Mouse (Mus musculus) heart, adult 2 months (tissue): ENCODE measurements around the gene Clstn3. TPM values are rescaled to one million over a fixed set of nuclear protein-coding genes. Genes with fewer than 3 reads are reported as not detected.
A peak's percentile ranks its signal among the peaks of the same experiment; 100 is the strongest.

ENCODE experiments used
- DNase-seq, 2 experiments: peaks; one replicate each; pipeline ENCODE4 v3.0.0; 2021
- H3K27ac ChIP-seq: fragments of 200-600 bp; 2 replicates; pipeline ENCODE4 v1.8.1; 2022
- H3K27me3 ChIP-seq: fragments of 200-500 bp; 2 replicates; pipeline ENCODE4 v1.6.1; 2012; ENCODE audit warnings: mild to moderate bottlenecking, low read length, inconsistent platforms, mixed read lengths; ENCODE audit not compliant: control insufficient read depth, insufficient read depth
- H3K36me3 ChIP-seq: fragments of 200-500 bp; 2 replicates; pipeline ENCODE4 v1.6.1; 2012; ENCODE audit warnings: low read length, inconsistent platforms; ENCODE audit not compliant: control insufficient read depth, insufficient read depth
- H3K4me1 ChIP-seq: fragments of 200-500 bp; 2 replicates; pipeline ENCODE4 v1.6.1; 2011; ENCODE audit warnings: low read length; ENCODE audit not compliant: control insufficient read depth, insufficient read depth
- H3K4me3 ChIP-seq: fragments of 200-600 bp; 2 replicates; pipeline ENCODE4 v1.8.1; 2022
- H3K79me2 ChIP-seq: fragments of 200-500 bp; replicated peaks from 2 replicates; pipeline ENCODE4 v1.6.1; 2012; ENCODE audit warnings: mild to moderate bottlenecking, inconsistent platforms, low read length, moderate library complexity, mixed read lengths; ENCODE audit not compliant: control insufficient read depth, insufficient read depth
- H3K9ac ChIP-seq: fragments of 200-500 bp; 2 replicates; pipeline ENCODE4 v1.6.1; 2012; ENCODE audit warnings: low read depth, mild to moderate bottlenecking, control low read depth, inconsistent platforms, low read length, mixed read lengths
- CTCF ChIP-seq: fragments of 200-600 bp; IDR thresholded peaks from 2 replicates; pipeline ENCODE4 v1.8.1; 2022; ENCODE audit warnings: antibody characterized with exemption, mild to moderate bottlenecking, moderate library complexity
- EP300 ChIP-seq: fragments of 200-500 bp; IDR thresholded peaks from 2 replicates; pipeline ENCODE4 v1.6.1; 2011; ENCODE audit warnings: low read depth, low read length, control low read depth; ENCODE audit not compliant: insufficient read depth
- POLR2A ChIP-seq: fragments of 200-500 bp; IDR thresholded peaks from 2 replicates; pipeline ENCODE4 v1.6.1; 2011; ENCODE audit warnings: mild to moderate bottlenecking, low read depth, low read length, control low read depth; ENCODE audit not compliant: insufficient read depth
- WGBS: fragments of 180-500 bp; shearing (Covaris S2); methylation state at CpG from one replicate; pipeline ENCODE4 v1.1.7; 2018; 5-methylcytosine and 5-hydroxymethylcytosine counted together
- intact Hi-C: fragments of 180-260 bp; cut with DNase I; formaldehyde crosslinking; loops from one replicate; pipeline ENCODE4 v1.15.1; 2025
- polyA plus RNA-seq: library from polyadenylated mRNA; depleted of rRNA; stranded (reverse); fragments of >200 nt; gene quantifications from 2 replicates; pipeline ENCODE4 v1.2.3, GENCODE M21; 2012
- total RNA-seq, 2 experiments: library from RNA; stranded (reverse); gene quantifications; 2 replicates each; pipeline ENCODE4 v1.2.3; 2021

The Clstn3 gene
- total and polyA plus RNA-seq, 3 experiments, result 1.4 to 11.8 (median 1.9) TPM

- intact Hi-C loops, result no loop called here
These were observed 40.4 kb upstream of the Clstn3 start for GRCm38 (mm10) chr6:124505028-124505427.

GRCm38 (mm10) chr6:124502021-124502420, 37.4 kb upstream of the Clstn3 start:
- Histone ChIP-seq H3K4me3 (no peak overlapping the region), H3K27me3 (no peaks in the 10 kb centered on the region), H3K36me3 (no peaks in the 10 kb centered on the region), H3K9ac (no peak overlapping the region), H3K4me1 (no peaks in the 10 kb centered on the region), H3K79me2 (no peaks in the 10 kb centered on the region), H3K27ac (no peak overlapping the region)
- DNase-seq, result no peak
- intact Hi-C loops, result no loop called here
- TF ChIP-seq EP300 (no peak), CTCF (no peak), POLR2A (no peak)
- WGBS, result 64% methylated on average over 5 of the region's 5 CpGs

More at GRCm38 (mm10) chr6:124505028-124505427, 40.4 kb upstream of the Clstn3 start:
- Histone ChIP-seq H3K9ac (no peak overlapping the region), H3K27ac (no peak overlapping the region), H3K36me3 (no peaks in the 10 kb centered on the region), H3K4me1 (no peaks in the 10 kb centered on the region), H3K27me3 (no peaks in the 10 kb centered on the region), H3K4me3 (no peak overlapping the region), H3K79me2 (no peaks in the 10 kb centered on the region)
- peak in 1 of 2 experiments; percentile 55 for DNase-seq
- WGBS, result 37% methylated on average over 4 of the region's 4 CpGs
- TF ChIP-seq EP300, result 0 out of 2 replicates have a peak, but pooled peaks have one; percentile 8
- no peak for TF ChIP-seq POLR2A
- no peak for TF ChIP-seq CTCF

GRCm38 (mm10) chr6:124501473-124501872, 36.9 kb upstream of the Clstn3 start:
- H3K9ac ChIP-seq, result no peak overlapping the region
- H3K36me3 ChIP-seq, result no peaks in the 10 kb centered on the region
- H3K27ac ChIP-seq, result no peak overlapping the region
- no peaks in the 10 kb centered on the region for H3K27me3 ChIP-seq
- H3K79me2 ChIP-seq, result no peaks in the 10 kb centered on the region
- 73% methylated on average over 4 of the region's 4 CpGs for WGBS
- no peaks in the 10 kb centered on the region for H3K4me1 ChIP-seq
- TF ChIP-seq POLR2A (no peak), EP300 (no peak), CTCF (no peak)
- peak in 1 of 2 experiments; percentile 23 for DNase-seq
- intact Hi-C loops, result no loop called here
- H3K4me3 ChIP-seq, result no peak overlapping the region

GRCm38 (mm10) chr6:124499914-124500566, 35.4 kb upstream of the Clstn3 start:
- Histone ChIP-seq H3K4me3 (no peak overlapping the region), H3K79me2 (no peaks in the 10 kb centered on the region), H3K27me3 (no peaks in the 10 kb centered on the region), H3K4me1 (no peaks in the 10 kb centered on the region), H3K27ac (no peak overlapping the region), H3K9ac (no peak overlapping the region), H3K36me3 (no peaks in the 10 kb centered on the region)
- 60% methylated on average over 10 of the region's 10 CpGs for WGBS
- no peak for DNase-seq
- TF ChIP-seq POLR2A (no peak), CTCF (no peak), EP300 (no peak)
- intact Hi-C loops, result no loop called here

- no peak overlapping the region for H3K27ac ChIP-seq
- 0 out of 2 replicates have a peak, but pooled peaks cover 3% of the 10 kb centered on the region for H3K4me1 ChIP-seq
- no peaks in the 10 kb centered on the region for H3K79me2 ChIP-seq
- H3K4me3 ChIP-seq, result no peak overlapping the region
- no peak overlapping the region for H3K9ac ChIP-seq
- no peaks in the 10 kb centered on the region for H3K36me3 ChIP-seq
- 80% methylated on average over 5 of the region's 5 CpGs for WGBS
- H3K27me3 ChIP-seq, result no peaks in the 10 kb centered on the region
- no peak for DNase-seq
- intact Hi-C loops, result no loop called here
- no peak for TF ChIP-seq EP300
- no peak for TF ChIP-seq CTCF
- no peak for TF ChIP-seq POLR2A
These were observed 31.5 kb upstream of the Clstn3 start for GRCm38 (mm10) chr6:124496054-124496453.

- H3K27me3 ChIP-seq, result no peaks in the 10 kb centered on the region
- H3K36me3 ChIP-seq, result no peaks in the 10 kb centered on the region
- TF ChIP-seq EP300 (no peak), CTCF (no peak), POLR2A (no peak)
- 0 out of 2 replicates have a peak, but pooled peaks cover 3% of the 10 kb centered on the region for H3K4me1 ChIP-seq
- no peak overlapping the region for H3K4me3 ChIP-seq
- intact Hi-C loops, result loop anchor here (5.0 kb wide), 2 partner anchors 48 to 263 kb away; partner anchors contain the start of genes Atn1, C1s1 and Gm45234
- 60% methylated on average over 5 of the region's 5 CpGs for WGBS
- no peaks in the 10 kb centered on the region for H3K79me2 ChIP-seq
- H3K27ac ChIP-seq, result peak overlapping the region; percentile 67
- no peak overlapping the region for H3K9ac ChIP-seq
- DNase-seq, result peak; percentile 31 to 35
These were observed 29.3 kb upstream of the Clstn3 start for GRCm38 (mm10) chr6:124493886-124494285.
